Mouse (Mus musculus): ENCODE measurements around the gene Krtap8-1.

DNA sequence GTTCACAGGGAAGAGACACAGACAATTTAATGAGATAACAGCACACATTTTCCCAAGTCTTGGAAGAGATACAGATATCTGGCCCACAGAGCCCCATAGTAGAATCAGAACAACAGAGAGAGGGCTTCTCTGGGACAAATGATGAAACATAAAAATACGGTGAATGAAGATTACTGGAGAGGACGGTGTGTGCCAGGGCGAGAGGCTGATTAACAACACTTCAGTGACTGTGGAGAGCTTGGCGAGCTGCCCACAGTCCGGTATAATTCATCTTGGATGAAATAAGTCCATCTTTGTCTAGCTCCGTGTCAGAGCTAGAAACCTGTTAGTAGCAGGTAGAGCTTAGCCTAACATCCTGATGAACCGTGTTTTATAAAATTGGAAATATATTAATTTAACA is 25.7 kb upstream of the Krtap8-1 start:
- TF ChIP-seq POLR2A (IDR thresholded peaks at IDR 0.05; ENCODE audit: extremely low read depth, insufficient read depth, low read length) (no peak), CTCF (IDR thresholded peaks at IDR 0.05; ENCODE audit: extremely low read depth, insufficient read depth, low read length) (no peak)

Data from cortical plate, adult 2 months (tissue).